Mouse (Mus musculus): ENCODE results near the gene Rarres1.

GRCm38 (mm10) chr3:67450601-67451210, 64.6 kb downstream of the Rarres1 start:
- TF ChIP-seq CTCF (IDR thresholded peaks at IDR 0.05) (no peak), EP300 (IDR thresholded peaks at IDR 0.05) (peak; percentile 94)
